In the genomic region with DNA sequence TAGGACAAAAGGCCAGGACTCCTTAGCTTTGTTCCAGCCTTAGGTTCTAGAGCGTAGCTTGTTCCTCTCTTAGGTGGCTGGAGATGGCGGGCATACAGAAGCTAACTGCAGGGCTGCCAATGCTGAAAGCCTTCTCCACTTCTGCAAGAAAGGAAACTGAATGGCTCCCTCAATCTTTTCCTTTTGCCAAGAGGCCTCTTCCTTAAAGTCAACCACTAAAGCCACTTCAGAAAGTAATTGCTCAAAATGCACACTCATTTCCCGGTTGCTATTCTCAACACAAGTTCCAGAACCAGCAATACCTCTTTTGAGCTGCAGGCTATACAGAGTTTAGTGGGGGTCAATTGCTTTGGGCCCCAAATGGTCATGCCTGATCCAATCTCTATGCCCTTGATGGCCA, we compare ENCODE assay signal across 14 mouse cellular contexts. TPM values are rescaled to one million over a fixed set of nuclear protein-coding genes. Genes with fewer than 3 reads are reported as not detected.
"Had no signal": no experiment of that assay in that cellular context is flagged by ENCODE, and none has a peak within 500 bp of the region (broad histone marks: within the 10 kb centered on the region; RNA-seq: fewer than 3 reads in every experiment).

No protein-coding gene starts in this region.

- H3K27me3 ChIP-seq: limb, embryonic 13.5 days; lung, embryonic 15.5 days; midbrain, embryonic 12.5 days had no signal

- H3K4me3 ChIP-seq: limb, embryonic 13.5 days; lung, embryonic 15.5 days; midbrain, embryonic 12.5 days had no signal

- H3K9ac ChIP-seq: limb, embryonic 13.5 days; lung, embryonic 15.5 days; midbrain, embryonic 12.5 days had no signal

- ATAC-seq: intestine, postnatal 0 days; midbrain, embryonic 16.5 days had no signal

- H3K27ac ChIP-seq: kidney, postnatal 0 days; limb, embryonic 13.5 days; lung, embryonic 15.5 days; midbrain, embryonic 12.5 days had no signal

- DNase-seq: kidney, adult 8-10 months; kidney, postnatal 36 days; left cerebral cortex, postnatal 4 days; right cerebral cortex, postnatal 25 days; thymus, adult 18-20 months; thymus, postnatal 14 days had no signal

- H3K9me3 ChIP-seq: limb, embryonic 13.5 days; lung, embryonic 15.5 days; midbrain, embryonic 12.5 days had no signal

- H3K4me2 ChIP-seq: limb, embryonic 13.5 days; lung, embryonic 15.5 days; midbrain, embryonic 12.5 days had no signal

RNA-seq across cellular contexts. Expression of a gene that starts 6.9 kb away (rescaled TPM):
- total RNA-seq: liver, adult 2 months had no signal
- polyA plus RNA-seq: liver, adult 2 months; small intestine, adult 2 months had no signal
